Mouse (Mus musculus) megakaryocyte-erythroid progenitor cell, adult 5-6 weeks (primary cell): ENCODE measurements around the gene Tmem260. TPM values are rescaled to one million over a fixed set of nuclear protein-coding genes. Genes with fewer than 3 reads are reported as not detected.
A peak's percentile ranks its signal among the peaks of the same experiment; 100 is the strongest.

Source experiments
- ATAC-seq: replicated peaks from 2 replicates; pipeline ENCODE4 v1.8.0; 2016; ENCODE audit warnings: mild to moderate bottlenecking, inconsistent platforms; ENCODE audit not compliant: severe bottlenecking, poor library complexity, low FRiP score, low TSS enrichment
- total RNA-seq, 2 experiments: library from RNA; stranded (forward) in 1 of 2; stranded (reverse) in 1 of 2; fragments of 200-1000, 215-1000 nt in 1 of 2; fragments of >200 nt in 1 of 2; fragmentation: Nextera tagmentation in 1 of 2; gene quantifications; 2 replicates each; pipeline ENCODE4 v1.2.3; 2014 to 2017

The Tmem260 gene
- total RNA-seq, 2 experiments from 2014 or later = 15.7 to 20.7 TPM

DNA sequence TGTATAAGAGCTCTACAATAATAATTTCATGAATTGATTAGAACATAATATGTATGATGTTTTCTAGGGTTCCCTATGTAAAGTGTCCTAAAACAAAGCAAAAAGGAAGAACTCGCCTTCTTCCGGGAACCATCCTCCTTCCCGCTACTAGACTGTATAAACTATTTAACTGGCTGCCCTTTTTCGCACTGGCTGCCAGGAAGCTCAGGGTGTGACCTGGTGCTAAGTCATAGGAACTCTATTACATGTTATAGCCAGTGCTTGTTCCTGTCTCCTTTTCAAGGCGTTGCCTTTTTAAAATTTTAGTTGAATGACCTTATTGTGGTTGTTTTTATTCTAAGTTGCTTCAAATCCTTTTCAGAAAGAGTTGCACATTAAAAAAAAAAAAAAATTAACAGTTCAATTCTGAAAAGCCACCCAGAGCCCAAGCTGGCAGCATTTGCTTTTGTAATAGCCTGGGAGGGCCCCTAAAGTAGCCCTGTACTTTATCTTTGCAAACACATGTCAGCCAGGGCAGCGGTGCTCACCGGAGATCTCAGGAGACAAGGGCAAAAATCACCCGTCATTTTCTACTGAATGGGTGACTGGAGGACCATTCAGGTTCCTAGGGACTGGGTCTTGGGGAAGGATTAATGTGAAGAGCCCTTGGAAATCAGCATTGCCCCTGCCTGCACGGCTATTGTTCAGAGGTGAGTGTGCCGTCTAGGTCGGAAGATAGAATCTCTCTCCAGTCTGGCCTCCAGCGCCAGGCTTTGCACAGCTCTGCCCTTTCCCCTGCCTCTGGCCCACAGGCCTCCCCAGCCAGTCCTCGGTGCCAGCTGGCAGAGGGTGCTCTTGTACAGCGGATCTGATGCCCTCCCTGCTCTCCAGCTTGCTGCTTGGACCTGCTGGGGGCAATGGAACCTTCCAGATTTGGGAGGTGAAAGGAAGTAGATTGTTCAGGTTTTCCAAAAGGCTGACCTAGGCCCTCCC lies 92.2 kb downstream of the Tmem260 start:
- peak; percentile 96 for ATAC-seq

DNA sequence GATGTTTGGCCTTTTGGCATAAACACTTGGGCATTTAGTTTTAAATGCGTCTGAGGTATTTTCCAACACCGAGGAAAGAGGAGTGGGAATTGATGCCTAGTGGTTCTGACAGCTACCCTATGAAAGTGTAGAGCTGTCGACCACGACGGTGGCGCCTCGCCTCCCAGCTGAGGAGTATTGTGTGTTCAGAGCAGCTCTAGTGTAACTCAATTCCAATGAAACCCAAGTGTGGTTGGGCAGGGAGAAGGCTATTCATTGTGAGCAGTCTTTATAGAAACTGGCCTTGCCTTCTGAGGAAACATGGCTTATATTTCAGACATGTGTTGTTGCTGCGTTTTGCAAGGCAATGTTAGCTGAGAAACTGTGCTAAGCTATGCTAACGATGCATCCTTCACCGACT lies 99.2 kb downstream of the Tmem260 start:
- no peak for ATAC-seq

DNA sequence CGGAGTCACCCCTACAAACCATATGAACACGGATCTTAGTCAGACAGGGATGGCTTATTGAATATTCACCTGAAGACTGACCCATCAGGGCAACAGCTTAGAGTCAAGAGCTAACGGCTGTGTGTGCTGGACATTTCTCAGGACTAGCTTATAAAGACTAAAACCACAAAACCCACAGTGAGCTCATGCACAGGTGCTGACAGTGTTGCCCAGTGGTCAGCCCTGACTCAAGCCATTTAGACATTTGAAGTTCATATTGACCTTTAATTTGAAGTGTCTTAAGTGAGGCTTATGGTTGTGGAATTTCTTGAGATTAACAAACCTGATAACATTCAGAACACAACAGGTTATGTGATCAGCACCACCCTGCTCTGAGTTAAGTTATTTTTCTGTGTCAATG lies 100.1 kb downstream of the Tmem260 start:
- ATAC-seq = no peak

DNA sequence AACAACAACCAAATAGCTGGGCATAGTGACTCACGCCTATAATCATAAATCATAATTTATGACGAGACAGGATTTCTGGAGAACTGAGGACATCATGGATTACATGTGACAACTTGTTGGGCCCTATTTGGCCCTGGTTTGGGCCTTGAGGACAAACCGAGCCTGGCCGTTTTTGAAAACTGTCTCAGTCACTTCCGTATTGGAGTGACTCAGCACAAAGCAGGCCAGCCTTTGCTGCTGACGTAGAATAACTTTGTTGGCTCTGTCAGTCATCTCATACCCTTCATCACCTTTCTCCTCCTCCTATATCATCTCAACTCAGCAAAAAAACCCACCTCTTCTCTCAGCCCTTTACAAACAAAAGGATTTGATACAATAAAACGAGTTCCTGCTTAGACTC lies 103.8 kb downstream of the Tmem260 start:
- no peak for ATAC-seq

DNA sequence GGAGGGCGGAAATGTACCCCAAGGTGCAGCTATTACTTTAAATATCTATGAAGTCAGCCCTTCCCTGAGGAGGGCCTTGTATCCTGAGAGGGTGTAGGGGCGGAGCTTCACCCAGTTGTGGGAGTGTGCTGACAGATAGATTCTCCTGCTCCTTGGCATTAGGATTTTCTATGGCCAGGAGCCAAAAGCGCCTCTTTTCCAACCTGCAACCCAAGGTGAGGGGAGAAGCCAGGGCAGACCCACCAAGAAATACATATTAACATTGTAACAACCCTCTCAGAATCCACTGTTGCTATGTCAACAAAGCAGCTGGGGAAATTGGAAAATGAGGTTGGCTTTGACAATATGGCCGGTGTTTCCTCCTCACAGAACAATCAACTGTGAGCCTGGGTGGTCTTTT lies 107.3 kb downstream of the Tmem260 start:
- no peak for ATAC-seq

DNA sequence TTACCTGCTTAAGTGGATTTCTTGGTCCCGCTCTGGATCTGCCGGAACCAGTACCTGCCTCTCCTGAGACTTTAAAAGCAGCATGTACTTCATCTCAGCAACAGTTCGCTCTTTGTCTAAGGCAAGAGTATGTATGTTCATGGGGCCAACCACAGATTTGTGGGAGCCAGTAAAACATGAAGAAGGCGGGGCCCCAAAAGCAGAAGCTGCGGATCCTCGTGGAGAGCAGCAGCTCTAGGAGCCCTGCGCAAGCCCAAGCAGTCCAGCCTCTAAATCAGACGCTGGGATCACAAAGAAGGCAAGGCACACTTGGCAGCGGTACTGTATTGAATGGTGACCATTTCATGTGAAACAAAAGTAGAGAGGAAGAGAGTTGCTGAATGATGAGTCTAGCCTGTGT lies 107.8 kb downstream of the Tmem260 start:
- ATAC-seq = no peak

DNA sequence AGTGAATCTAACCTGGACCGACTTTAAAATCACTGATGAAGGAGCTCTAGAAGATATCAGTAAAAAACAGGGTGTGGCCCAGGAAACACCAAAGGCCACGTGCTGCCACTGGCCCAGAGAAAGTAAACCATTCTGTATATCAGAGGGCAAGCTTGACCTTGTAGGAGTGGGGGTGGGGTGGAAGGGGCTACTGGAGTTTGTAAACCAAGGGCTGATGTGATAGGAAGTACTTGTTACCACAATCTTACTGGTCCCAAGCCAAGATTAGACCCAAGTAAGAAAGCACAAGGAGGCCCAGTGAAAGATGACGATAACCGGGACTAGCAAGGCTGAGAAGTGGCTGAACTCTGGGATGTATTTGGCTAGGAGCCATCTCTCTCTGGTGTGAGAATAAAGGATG lies 113.1 kb downstream of the Tmem260 start:
- no peak for ATAC-seq

DNA sequence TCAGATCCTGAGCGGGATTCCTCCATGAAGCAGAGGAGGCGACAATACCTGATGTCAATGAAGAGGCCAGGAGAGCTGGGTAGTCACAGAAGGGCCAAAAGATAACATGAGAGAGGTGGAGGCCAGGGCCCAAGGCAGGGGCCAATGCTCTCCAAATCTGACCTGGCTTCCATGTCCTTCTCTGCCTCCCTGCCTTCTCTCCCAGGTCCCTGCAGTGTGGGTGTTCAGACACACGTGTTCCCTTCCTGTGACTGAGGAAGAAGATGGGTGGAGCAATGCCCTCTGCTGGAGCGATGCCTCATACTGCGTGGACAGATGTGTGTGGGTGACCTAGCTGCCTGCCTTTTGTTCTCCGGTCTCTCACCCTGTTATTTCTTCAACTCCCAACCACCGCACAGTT lies 113.8 kb downstream of the Tmem260 start:
- ATAC-seq = peak; percentile 41; the same call in 1 of the 2 replicates

DNA sequence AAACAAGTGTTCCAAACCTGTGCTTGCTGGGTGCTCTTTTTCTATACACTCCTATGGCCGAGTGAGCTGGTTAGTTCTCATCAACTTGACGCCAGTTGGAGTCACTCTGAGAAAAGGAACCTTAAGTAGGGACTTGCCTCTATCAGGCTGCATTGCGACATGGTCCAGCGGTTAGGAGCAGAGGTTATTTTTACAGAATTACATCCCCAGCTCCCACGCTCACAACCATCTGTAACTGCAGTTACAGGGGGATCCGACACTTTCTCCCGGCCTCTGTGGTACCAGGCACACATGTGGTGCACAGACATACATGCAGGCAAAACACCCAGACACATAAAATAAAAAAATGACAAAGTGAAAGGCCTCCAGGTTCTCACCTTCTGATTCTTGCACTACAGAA lies 120.7 kb downstream of the Tmem260 start:
- ATAC-seq = no peak

Other genes starting within 250 kb of the Tmem260 start
- not detected in 2 replicates for gene Otx2, start 227.7 kb downstream of the Tmem260 start, total RNA-seq (2014; fragmentation: Nextera tagmentation)
- gene Otx2, start 227.7 kb downstream of the Tmem260 start, total RNA-seq (2017) = not detected in 2 replicates